Mouse (Mus musculus) forebrain, embryonic 12.5 days (tissue): ENCODE data around the gene Gm37240. TPM values are rescaled to one million over a fixed set of nuclear protein-coding genes. Genes with fewer than 3 reads are reported as not detected.

ENCODE experiments used
- ATAC-seq: fragments of 200-750 bp; cut with Nextera tagmentation; 2 replicates; pipeline ENCODE4 v1.8.0; 2017; ENCODE audit warnings: moderate TSS enrichment; ENCODE audit not compliant: low FRiP score
- H3K27ac ChIP-seq: fragments of 300-500 bp; sonication (generic); 2 replicates; pipeline ENCODE4 v1.5.1; 2016; ENCODE audit warnings: mild to moderate bottlenecking
- H3K27me3 ChIP-seq: fragments of 300-500 bp; sonication (generic); 2 replicates; pipeline ENCODE4 v1.6.1; 2016; ENCODE audit warnings: mild to moderate bottlenecking
- H3K36me3 ChIP-seq: fragments of 300-500 bp; sonication (generic); replicated peaks from 2 replicates; pipeline ENCODE4 v1.6.1; 2016; ENCODE audit warnings: mild to moderate bottlenecking
- H3K4me1 ChIP-seq: fragments of 300-500 bp; sonication (generic); 2 replicates; pipeline ENCODE4 v1.6.1; 2016
- H3K4me2 ChIP-seq: fragments of 300-500 bp; sonication (generic); 2 replicates; pipeline ENCODE4 v1.6.1; 2016; ENCODE audit warnings: mild to moderate bottlenecking, moderate library complexity
- H3K4me3 ChIP-seq: fragments of 300-500 bp; sonication (generic); replicated peaks from 2 replicates; pipeline ENCODE4 v1.5.1; 2016; ENCODE audit warnings: mild to moderate bottlenecking
- H3K9ac ChIP-seq: fragments of 300-500 bp; sonication (generic); 2 replicates; pipeline ENCODE4 v1.6.1; 2016; ENCODE audit warnings: mild to moderate bottlenecking
- H3K9me3 ChIP-seq: fragments of 300-500 bp; sonication (generic); 2 replicates; pipeline ENCODE4 v1.6.1; 2016
- WGBS: fragments of 180-500 bp; shearing (Covaris S2); methylation state at CpG from one replicate; pipeline ENCODE4 v1.1.7; 2016; 5-methylcytosine and 5-hydroxymethylcytosine counted together
- polyA plus RNA-seq: library from polyadenylated mRNA; unstranded; fragments of >200 nt; fragmentation: Nextera tagmentation; extraction: Ambion mirVana; gene quantifications from 2 replicates; pipeline ENCODE4 v1.2.1, GENCODE M21; 2016

Gm37240 gene
- polyA plus RNA-seq, 1 experiment from 2014 or later, result 0.57 TPM

DNA sequence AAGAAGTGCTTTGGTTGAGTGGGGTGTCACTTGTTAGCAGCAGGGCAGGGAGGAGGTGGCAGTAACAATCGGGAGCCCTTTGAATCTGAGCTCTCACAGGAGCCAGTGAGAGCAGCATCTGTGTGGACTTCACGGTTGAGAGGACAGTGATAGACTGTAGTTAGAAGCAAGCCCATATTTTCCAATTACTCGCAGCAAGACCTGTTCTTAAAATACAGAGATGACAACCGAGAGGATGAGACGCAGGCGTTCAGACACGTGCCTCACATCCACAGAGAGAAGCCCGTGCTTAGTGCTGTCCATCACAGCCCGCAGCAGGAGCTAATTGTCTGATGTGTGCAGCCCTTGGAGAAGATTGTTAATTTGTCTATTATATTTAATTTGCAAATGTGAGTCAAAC lies 465.9 kb downstream of the Gm37240 start:
- H3K9me3 ChIP-seq, result no peaks in the 10 kb centered on the region
- H3K9ac ChIP-seq, result no peak overlapping the region
- no peak overlapping the region for H3K4me3 ChIP-seq
- 0 out of 2 replicates have a peak, but pooled peaks cover 6% of the 10 kb centered on the region for H3K4me1 ChIP-seq
- no peaks in the 10 kb centered on the region for H3K27me3 ChIP-seq
- ATAC-seq, result no peak
- no peaks in the 10 kb centered on the region for H3K36me3 ChIP-seq
- no peak overlapping the region for H3K4me2 ChIP-seq
- no peak overlapping the region for H3K27ac ChIP-seq
- WGBS, result 88% methylated on average over 9 of the region's 9 CpGs

DNA sequence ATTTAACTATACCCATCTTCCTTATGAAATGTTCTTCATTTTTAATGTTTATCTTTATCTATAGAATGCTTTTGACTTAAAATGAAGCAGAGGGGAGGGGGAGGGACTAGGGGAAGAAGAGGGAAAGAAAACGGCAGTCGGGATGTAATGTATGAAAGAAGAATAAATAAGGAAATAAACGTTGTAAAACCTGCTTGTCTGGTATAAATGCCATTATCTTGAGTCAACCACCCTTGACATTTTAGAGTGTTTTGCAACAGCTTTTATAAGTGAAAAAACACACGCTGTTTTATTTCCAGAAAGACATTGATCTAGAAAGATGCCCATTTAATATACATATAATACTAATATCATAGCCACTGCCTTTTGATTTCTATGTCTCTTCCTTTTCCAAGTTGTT lies 469.7 kb downstream of the Gm37240 start:
- H3K27me3 ChIP-seq, result no peaks in the 10 kb centered on the region
- H3K9ac ChIP-seq, result no peak overlapping the region
- no peaks in the 10 kb centered on the region for H3K9me3 ChIP-seq
- ATAC-seq, result no peak
- no peak overlapping the region for H3K4me2 ChIP-seq
- no peaks in the 10 kb centered on the region for H3K36me3 ChIP-seq
- H3K27ac ChIP-seq, result no peak overlapping the region
- H3K4me1 ChIP-seq, result no peaks in the 10 kb centered on the region
- no peak overlapping the region for H3K4me3 ChIP-seq
- WGBS, result 91% methylated on average over 4 of the region's 4 CpGs

DNA sequence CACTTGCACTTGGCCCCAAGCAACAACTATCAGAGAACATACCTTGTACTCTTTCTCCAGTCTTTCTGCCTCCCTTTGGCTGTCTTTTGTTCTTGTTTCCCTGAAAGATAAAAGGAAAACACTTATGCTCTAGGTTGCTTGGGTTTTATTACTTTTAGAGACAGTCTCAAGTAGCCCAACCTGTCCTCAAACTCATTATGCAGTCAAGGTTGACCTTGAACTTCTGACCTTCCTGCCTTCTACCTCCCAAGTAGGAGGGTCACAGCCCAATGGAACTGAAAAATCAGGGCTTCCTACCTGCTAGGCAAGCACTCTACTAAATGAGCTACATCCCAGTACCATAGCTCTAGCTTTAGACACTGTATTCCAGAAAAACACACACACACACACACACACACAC lies 488.5 kb downstream of the Gm37240 start:
- no peaks in the 10 kb centered on the region for H3K36me3 ChIP-seq
- peaks cover 16% of the 10 kb centered on the region; the same call in 1 of the 2 replicates for H3K9me3 ChIP-seq
- no peaks in the 10 kb centered on the region for H3K4me1 ChIP-seq
- H3K27me3 ChIP-seq, result no peaks in the 10 kb centered on the region
- H3K4me3 ChIP-seq, result no peak overlapping the region
- H3K27ac ChIP-seq, result no peak overlapping the region
- ATAC-seq, result no peak
- no peak overlapping the region for H3K9ac ChIP-seq
- H3K4me2 ChIP-seq, result no peak overlapping the region

DNA sequence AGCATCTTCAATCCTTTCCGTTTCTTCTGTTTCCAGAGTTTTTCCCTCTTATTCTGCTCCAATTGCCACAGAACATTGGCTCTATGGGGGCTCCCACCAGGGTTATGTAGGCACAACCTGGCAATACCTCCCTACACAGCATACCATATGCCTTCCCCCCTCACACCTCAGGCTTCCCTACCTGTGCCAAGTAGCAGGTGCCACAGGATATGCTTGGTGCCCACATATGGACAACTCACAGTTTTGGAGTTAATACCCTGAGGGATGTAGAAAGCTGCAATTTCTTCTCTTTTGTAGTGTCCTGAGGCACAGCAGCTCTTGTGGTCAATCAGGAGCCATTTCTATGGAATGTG lies 488.9 kb downstream of the Gm37240 start:
- no peaks in the 10 kb centered on the region for H3K27me3 ChIP-seq
- H3K4me3 ChIP-seq, result no peak overlapping the region
- H3K9me3 ChIP-seq, result peaks cover 16% of the 10 kb centered on the region; the same call in 1 of the 2 replicates
- no peak overlapping the region for H3K27ac ChIP-seq
- no peaks in the 10 kb centered on the region for H3K36me3 ChIP-seq
- no peak overlapping the region for H3K4me2 ChIP-seq
- 81% methylated on average over 1 of the region's 1 CpGs for WGBS
- H3K9ac ChIP-seq, result no peak overlapping the region
- ATAC-seq, result no peak
- H3K4me1 ChIP-seq, result no peaks in the 10 kb centered on the region

DNA sequence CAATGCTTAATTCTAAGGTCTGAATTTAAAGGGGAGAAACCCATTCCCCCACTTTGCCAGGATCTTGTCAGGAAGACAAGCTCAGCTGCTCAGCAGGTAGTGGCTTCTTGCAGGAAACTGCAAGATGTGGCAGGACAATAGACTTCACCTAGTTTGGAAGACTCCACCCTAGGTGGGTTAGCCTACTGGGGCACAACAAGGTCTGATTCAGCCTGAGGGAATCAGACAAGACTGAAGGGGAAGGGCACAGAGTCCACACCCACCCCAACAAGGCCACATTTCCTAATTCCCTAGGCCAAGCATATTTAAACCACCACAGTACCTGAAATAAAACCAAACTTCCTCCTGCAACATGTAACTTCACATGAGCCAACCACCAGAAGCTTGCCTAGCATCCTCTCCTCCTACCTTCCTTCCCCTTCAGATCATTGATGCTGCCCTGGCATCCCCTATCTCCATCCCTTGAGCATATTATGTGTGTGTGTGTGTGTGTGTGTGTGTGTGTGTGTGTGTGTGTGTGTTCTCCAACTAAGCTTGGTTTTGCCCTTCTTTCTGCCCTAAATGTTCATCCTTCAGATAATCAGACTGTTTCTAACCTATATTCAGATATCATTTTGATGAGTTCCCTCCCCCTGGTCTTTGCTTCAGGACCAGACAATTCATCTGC lies 489.4 kb downstream of the Gm37240 start:
- Histone ChIP-seq H3K36me3 (no peaks in the 10 kb centered on the region), H3K27ac (no peak overlapping the region), H3K9ac (no peak overlapping the region), H3K4me2 (no peak overlapping the region), H3K9me3 (peaks cover 16% of the 10 kb centered on the region; the same call in 1 of the 2 replicates), H3K4me3 (no peak overlapping the region), H3K4me1 (no peaks in the 10 kb centered on the region), H3K27me3 (no peaks in the 10 kb centered on the region)
- no peak for ATAC-seq

DNA sequence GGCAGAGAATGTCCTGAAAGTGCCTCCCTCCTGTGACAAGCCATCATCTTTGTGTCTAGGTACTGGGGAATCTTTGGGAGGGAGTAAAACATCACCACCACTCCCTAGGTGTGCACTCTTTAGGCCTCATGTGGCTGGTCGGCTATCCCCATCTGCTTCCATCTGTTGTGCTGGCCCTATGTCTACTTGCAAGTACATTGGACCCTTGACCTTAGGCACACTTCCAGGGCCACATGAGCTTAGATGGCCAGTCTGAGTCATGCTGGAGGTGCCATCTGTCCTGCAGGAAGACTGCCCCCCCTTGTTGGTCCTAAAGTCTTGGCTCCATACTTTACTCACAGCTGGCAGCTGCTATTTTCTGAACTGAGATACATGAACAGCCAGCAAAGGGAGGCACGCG lies 493.9 kb downstream of the Gm37240 start:
- no peak overlapping the region for H3K27ac ChIP-seq
- no peak overlapping the region for H3K4me3 ChIP-seq
- no peaks in the 10 kb centered on the region for H3K4me1 ChIP-seq
- no peak for ATAC-seq
- WGBS, result 98% methylated on average over 3 of the region's 3 CpGs
- H3K9ac ChIP-seq, result no peak overlapping the region
- H3K36me3 ChIP-seq, result no peaks in the 10 kb centered on the region
- no peak overlapping the region for H3K4me2 ChIP-seq
- H3K9me3 ChIP-seq, result peaks cover 16% of the 10 kb centered on the region; the same call in 1 of the 2 replicates
- no peaks in the 10 kb centered on the region for H3K27me3 ChIP-seq

DNA sequence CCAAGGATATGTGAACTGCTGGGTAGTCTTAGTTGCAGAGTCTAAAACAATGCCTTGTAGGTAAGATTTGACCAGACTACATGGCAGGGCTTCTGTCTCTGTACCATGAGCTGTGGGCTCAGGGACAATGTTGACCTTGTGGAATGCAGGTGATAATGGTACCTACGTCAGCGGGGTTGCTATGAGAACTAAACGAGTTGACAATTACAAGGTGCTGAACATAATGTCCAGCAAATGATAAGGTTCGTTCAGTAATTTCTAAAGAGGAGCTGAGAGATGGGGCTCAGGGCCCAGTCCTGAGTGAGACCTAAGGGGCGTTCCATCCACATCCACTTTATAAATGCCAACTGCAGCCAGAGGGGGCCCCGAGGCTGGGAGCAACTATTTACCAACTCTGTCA lies 495.6 kb downstream of the Gm37240 start:
- Histone ChIP-seq H3K4me3 (no peak overlapping the region), H3K27me3 (no peaks in the 10 kb centered on the region), H3K9me3 (peaks cover 10% of the 10 kb centered on the region; the same call in 1 of the 2 replicates), H3K4me2 (no peak overlapping the region), H3K4me1 (no peaks in the 10 kb centered on the region), H3K27ac (no peak overlapping the region), H3K9ac (no peak overlapping the region), H3K36me3 (no peaks in the 10 kb centered on the region)
- 90% methylated on average over 6 of the region's 6 CpGs for WGBS
- ATAC-seq, result no peak

DNA sequence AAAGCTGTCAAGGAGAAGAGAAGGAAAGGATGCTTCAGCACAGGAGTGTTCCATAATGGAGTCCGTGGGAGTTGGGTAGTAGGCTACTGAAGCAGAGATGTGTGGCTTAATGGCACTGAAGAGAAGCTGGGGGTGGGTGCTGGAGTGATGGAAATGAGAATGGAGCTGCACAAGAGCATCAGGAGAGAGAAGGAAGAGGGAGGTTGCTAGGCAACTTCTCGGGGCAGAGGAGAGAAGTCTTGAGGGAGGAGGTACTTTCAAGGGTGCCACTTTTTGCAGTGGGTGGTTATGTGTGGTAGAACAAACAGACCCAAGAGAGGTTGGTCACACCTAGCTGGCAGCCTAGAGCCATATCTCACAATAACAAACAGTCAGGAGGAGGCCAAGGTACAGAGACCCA lies 496.2 kb downstream of the Gm37240 start:
- 87% methylated on average over 2 of the region's 2 CpGs for WGBS
- H3K4me1 ChIP-seq, result no peaks in the 10 kb centered on the region
- no peaks in the 10 kb centered on the region for H3K36me3 ChIP-seq
- no peaks in the 10 kb centered on the region for H3K27me3 ChIP-seq
- no peak overlapping the region for H3K4me2 ChIP-seq
- H3K9me3 ChIP-seq, result 0 out of 2 replicates have a peak, but pooled peaks cover 6% of the 10 kb centered on the region
- no peak for ATAC-seq
- no peak overlapping the region for H3K27ac ChIP-seq
- H3K9ac ChIP-seq, result no peak overlapping the region
- no peak overlapping the region for H3K4me3 ChIP-seq

DNA sequence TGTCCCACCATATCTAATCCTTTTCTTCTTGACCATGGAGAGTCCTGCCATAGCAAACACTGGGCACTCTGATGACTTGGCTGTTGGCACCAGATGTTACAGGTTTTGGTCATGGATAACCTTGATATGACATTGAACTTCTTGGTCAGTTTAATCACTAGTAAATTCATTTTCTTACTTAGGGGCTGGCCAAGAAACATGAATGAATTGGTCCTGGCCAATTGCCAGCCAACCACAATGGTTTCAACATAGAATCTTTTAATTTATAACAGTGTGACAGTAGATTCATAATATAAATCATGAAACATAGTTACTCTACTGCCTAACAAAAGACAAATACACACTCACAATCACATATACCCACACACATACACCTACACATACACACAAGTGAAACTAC lies 501.9 kb downstream of the Gm37240 start:
- H3K27ac ChIP-seq, result no peak overlapping the region
- no peak overlapping the region for H3K9ac ChIP-seq
- no peaks in the 10 kb centered on the region for H3K36me3 ChIP-seq
- H3K4me1 ChIP-seq, result no peaks in the 10 kb centered on the region
- no peaks in the 10 kb centered on the region for H3K27me3 ChIP-seq
- H3K4me2 ChIP-seq, result no peak overlapping the region
- H3K9me3 ChIP-seq, result no peaks in the 10 kb centered on the region
- H3K4me3 ChIP-seq, result no peak overlapping the region
- no peak for ATAC-seq

DNA sequence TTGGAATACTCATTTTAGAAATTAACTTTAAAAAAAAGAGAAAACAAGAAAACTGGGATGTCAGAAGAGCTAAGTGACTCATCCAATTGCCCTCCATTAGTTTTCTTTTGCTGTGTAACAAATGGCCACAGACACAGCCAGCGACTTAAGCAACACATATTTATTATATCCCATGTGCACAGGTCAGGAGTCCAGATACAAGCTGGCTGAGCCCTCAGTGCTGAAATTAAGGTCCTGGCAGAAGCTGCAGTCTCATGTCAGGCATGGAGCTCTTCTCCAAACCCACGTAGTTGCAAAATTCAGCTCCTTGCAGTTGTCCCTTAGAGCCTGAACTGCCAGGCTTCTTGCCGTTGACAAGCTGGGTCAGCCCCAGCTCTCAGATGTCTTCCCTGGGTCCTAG lies 504.0 kb downstream of the Gm37240 start:
- no peak overlapping the region for H3K4me2 ChIP-seq
- no peaks in the 10 kb centered on the region for H3K9me3 ChIP-seq
- no peaks in the 10 kb centered on the region for H3K27me3 ChIP-seq
- no peak for ATAC-seq
- peaks cover 3% of the 10 kb centered on the region; the same call in 1 of the 2 replicates for H3K4me1 ChIP-seq
- 90% methylated on average over 3 of the region's 3 CpGs for WGBS
- H3K9ac ChIP-seq, result no peak overlapping the region
- no peaks in the 10 kb centered on the region for H3K36me3 ChIP-seq
- H3K27ac ChIP-seq, result no peak overlapping the region
- H3K4me3 ChIP-seq, result no peak overlapping the region

DNA sequence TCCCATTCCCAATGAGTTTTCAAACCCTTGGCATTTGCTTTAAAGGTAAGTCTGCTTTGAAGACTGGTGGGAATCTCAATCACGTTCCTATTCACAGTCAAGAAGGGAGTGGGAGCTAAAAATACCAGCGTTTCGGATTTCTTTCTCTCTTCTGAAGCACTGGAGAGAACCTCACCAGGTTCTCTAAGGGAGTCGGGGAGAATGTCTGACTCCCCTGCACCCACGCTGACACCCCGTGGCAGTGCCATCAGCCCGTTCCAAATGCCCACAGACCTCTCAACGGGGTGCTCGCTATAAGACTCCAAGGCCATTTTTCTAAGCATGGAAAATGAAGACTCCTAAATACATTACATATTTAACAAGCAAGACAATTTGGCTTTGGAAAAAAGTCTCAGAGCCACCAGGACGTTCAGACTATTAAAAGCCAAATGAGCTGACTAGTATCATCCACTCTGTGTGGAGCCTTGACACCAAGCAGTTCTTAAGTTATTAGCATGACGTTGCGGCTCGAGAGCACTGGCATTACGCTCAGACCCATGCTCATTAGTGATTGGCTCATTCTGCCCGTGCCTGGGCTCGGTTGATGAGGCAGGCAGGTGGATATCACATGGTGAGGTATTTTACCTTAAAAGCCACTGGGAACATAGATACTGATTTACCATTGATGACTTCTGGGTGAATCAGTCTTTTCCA lies 508.5 kb downstream of the Gm37240 start:
- H3K9me3 ChIP-seq, result no peaks in the 10 kb centered on the region
- H3K27ac ChIP-seq, result no peak overlapping the region
- 73% methylated on average over 16 of the region's 16 CpGs for WGBS
- no peak overlapping the region for H3K4me3 ChIP-seq
- H3K36me3 ChIP-seq, result no peaks in the 10 kb centered on the region
- peaks cover 4% of the 10 kb centered on the region; the same call in 1 of the 2 replicates for H3K4me1 ChIP-seq
- ATAC-seq, result no peak
- no peak overlapping the region for H3K9ac ChIP-seq
- no peaks in the 10 kb centered on the region for H3K27me3 ChIP-seq
- H3K4me2 ChIP-seq, result no peak overlapping the region

DNA sequence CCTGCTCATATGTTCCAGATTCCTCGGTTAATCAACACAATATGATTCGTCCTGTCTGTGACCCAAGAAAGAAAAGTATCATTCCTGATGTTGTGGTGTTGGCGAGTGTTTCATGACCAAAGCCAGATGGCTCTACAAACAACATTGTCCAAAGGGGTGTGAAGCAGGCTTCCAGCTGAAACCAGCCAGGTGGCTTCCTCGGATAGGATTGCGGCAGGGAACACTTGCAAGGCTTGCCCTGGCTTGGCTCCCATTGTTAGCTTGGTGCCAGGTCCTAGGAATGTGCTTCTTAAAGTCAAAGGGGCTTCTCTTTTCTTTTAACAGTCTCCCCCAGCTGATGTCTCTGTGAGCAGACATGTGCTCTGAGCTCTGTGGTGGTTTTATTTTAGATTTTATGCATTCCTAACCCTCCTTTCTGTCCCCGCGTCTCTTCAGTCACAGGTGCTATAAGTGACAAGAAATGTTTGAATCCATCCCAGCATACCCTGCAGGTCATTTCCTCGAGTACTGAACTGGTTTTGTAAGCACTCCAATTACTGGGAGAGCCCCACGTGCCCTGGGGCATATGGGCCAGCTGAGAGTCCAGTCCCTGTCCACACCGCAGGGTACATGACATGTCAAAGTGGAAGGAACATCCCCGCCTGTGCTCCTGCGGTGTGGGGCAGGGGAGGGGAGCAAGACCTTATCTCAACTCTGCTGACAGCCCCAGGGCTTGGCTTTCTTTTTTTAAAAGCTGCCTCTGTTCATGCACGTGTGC lies 509.2 kb downstream of the Gm37240 start:
- H3K9ac ChIP-seq, result no peak overlapping the region
- no peak overlapping the region for H3K27ac ChIP-seq
- ATAC-seq, result no peak
- H3K4me2 ChIP-seq, result no peak overlapping the region
- H3K9me3 ChIP-seq, result no peaks in the 10 kb centered on the region
- no peak overlapping the region for H3K4me3 ChIP-seq
- no peaks in the 10 kb centered on the region for H3K27me3 ChIP-seq
- H3K36me3 ChIP-seq, result no peaks in the 10 kb centered on the region
- WGBS, result 60% methylated on average over 13 of the region's 13 CpGs
- peaks cover 4% of the 10 kb centered on the region; the same call in 1 of the 2 replicates for H3K4me1 ChIP-seq
